Mouse (Mus musculus): ENCODE measurements around the gene Atp8a2.

The Atp8a2 gene

DNA sequence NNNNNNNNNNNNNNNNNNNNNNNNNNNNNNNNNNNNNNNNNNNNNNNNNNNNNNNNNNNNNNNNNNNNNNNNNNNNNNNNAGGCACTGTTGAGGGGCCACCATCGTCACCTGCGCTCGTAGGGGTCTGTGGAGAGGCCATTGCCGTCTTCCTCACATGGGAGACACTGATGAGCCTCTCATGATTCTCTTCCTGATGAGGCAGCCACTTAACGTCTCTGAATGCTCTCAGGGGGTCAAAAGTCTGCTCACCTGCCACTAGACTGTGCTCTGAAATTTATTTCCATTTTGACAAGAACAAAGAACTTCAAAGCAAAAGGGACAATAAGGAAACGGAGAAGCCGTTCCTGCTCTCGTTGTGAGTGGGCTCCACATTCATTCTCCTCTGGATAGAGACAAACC, 277.1 kb downstream of the Atp8a2 start:
- no peak for DNase-seq (ENCODE audit: low read depth)

DNA sequence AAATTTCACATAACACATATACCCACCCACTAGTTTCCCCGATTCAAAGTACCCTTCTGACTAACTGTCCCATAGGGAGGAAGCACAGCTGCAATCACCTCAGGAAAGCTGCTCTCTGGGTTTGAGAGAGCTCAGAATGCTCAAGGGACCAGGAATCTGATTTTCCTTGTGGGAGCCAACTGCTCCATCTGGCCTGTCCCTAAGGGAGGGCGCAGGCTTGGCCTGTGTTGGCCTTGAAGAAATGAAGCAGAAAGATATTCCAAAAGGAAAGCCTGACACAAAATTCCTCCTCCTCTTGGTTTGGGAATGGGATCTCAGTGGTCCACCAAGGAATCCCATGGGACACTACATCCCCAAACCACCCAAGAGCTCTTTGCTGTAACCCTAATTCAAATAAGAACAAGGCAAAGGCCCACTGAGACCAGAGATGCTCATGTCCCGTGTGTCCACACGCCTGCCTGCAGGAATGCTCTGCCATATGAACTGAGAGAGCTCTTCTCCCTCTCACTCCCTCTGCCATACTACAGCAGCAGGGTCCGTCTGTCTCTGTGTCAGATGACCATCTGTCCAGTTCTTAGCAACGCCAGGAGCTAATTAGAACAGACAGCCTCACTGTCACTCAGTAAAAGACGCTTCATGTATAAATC, 293.4 kb downstream of the Atp8a2 start:
- no peak for DNase-seq (ENCODE audit: low read depth)

DNA sequence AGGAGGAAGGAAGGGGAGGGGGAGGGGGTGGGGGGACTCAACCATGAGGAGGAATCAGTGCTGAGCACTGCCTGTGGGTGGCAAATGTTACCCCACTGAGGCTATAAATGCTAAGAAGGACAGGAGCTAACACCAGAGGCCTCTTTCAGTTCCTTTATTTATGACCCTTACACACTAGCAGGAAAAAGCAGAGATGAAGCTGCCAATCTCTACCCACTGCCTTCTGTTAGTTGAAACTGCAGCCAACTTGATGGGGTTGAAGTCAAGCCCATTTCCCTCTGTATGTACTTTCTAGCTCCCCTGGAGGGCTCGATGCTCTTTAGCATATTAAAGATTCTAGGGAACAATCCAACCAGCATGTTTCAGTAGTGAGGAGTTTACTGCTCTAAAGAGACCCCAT, 303.0 kb downstream of the Atp8a2 start:
- DNase-seq (ENCODE audit: low read depth): no peak

DNA sequence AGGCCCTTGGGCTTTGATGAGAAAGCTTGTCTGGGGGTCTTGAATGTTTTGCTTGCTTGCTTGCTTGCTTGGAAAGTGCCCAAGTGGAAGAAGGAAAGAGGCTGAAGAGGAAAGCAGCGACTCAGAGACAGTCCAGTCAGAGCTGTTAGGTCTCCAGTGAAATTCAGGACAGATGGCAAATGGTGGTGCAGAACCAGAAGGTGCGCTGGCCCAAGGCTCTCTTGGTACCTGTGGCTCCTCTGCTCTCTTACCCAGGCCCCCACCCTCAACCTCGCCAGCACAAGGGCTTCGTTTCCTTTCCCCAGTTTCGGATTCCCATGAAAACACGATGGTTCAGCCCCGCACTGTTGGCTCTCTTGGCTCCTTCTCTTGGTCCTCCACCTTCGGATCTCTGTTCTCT, 304.9 kb downstream of the Atp8a2 start:
- no peak for DNase-seq (ENCODE audit: low read depth)

DNA sequence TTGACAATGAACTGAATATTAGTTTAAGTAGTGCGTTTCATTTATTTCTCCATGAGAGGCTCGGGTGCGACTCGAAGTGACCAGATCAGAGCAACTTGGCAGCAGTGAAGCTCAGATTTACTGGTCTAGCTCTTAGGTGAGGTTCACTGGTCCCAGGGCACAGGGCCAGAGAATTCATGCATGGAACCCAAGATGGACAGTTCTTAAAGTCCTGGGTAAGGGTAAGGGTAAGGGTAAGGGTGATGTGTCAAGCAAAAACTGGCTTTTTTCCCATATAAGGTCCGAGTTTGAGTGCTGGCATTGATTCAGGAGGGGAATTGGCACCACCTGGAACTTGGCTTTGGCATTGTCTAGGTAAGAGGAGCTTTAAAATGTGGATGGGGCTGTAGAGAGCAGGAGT, 305.5 kb downstream of the Atp8a2 start:
- DNase-seq (ENCODE audit: low read depth): no peak

DNA sequence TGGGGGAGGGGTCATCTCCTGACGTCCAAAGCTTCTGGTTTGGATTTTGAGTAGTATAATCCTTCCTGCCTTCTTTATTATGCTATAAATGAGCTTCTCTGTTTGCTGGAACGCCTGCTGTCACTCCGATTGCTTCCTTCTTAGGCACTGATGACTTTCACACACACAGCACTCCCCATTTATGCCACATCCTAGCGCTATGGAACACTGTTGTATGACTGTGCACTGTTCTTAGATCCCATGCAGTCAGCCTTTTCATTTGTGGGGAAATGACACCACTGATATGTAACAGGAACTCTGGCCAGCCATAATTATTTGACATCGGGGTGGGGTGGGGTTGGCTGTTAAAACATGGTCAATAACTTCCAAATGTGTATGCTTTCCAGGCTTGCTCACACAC, 306.2 kb downstream of the Atp8a2 start:
- DNase-seq (ENCODE audit: low read depth): no peak

DNA sequence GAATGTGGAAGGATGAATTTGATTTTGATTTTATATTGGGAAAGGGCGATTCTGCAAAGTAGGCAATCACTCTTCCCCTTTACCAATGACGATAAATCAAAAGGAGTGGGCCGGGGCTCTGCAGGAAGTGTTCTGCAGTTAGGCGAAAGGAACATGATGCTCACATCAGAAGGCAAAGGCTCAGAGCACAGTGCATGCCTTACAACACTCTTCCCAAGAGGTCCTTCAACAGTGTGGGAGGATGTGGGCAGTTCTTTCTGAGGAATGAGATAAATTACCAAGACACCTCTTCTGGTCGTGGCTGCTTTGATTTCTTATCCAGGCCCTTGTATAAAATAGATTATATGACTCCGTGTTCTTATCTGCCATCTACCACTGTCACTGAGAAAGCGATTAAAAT, 306.9 kb downstream of the Atp8a2 start:
- DNase-seq (ENCODE audit: low read depth): no peak

DNA sequence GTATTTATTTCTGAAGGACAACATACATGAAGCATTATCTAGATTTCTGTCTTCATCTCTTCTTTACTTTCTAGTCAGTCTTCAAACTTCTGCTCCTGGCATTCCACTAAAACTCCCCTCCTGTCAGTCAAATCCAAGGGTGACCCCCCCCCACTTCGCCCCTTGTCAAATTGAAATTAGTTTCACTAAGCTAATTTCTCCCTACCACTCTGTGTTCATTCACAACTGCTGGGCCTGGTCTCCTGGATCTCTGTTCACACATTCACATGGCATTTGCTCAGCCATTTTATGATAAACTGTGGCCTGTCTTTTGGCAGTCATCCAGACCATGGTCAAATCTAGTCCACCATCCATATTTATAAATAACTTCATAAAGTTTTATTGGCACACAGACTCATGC, 308.5 kb downstream of the Atp8a2 start:
- DNase-seq (ENCODE audit: low read depth): peak; percentile 17

DNA sequence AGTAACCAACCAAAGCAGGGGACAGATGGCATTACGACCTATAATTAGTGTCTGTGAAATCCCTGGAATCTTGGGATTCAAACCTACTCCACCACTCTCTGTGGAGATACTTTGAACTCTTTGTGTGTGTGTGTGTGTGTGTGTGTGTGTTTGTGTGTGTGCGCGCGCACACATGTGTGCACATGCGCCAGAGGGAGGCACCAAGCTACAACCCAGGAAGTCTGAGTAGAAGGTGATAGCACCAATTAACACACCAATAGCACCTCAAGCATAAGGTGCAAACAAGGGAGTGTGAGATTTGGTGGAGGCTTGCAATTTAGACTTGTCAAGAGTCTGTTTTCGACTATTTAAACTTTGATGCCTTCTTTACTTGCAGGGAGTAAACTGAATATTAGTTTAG, 308.9 kb downstream of the Atp8a2 start:
- DNase-seq (ENCODE audit: low read depth): no peak

DNA sequence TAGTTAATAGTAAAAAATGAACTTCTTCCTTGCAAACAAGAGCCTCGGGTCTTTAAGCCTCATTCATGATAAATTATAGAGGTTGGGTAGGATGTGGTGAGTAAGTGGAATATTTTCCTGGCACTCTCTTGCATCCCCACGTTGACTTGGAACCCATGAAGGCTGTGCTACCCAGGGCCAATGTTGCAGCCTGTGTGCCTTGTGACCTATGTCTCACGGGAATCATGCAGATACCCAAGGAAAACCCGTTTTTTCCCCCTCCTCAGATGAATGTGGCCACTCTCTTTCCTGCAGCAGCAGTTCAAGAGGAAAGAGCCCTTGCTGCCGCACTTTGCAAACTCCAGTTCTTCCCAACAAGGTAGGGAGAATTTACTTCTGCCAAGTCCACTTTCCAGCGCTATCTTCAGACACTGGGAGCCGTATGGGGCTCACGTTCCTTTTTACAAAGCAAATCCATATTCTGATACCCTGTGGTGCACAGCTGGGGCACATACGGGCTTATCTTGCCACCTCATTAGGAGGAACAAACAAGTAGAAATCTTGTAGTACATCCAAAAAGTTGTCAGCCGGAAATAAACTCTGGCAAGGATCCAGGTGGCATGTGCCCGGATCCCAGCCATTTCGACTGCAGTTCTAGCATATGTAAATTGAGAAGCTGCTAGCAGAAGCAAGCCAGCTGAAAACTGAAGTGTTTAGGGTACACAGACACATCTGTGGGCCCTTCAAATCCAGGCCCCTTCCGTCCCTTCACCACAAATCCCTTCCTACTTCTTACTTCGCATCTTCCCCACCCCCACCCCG, 309.7 kb downstream of the Atp8a2 start:
- DNase-seq (ENCODE audit: low read depth): peak; percentile 32

DNA sequence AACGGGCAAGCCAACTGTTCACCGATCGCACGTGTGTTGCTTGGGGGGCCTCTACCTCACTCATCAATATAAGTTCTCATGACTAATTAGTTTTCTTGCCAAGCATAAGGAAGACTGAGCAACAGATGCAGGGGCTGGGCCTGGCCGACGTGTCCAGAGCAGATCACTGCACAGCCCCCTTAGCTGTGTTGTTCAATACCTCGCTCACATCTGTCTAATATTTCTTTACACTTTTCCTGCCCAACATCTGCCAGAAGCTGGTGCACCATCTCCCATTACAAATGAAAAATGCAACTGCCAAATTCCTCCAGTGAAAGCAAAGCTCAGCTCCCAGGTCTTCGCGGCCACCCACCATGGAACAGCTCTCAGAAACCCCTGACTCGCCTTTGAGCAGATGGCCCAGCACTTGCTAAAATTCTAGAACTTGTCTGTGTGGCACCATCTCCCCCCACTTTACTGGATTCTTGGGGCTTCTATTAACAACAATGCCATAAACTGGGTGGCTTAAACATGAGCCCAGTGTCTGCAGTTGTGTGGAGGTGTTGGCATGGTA, 313.4 kb downstream of the Atp8a2 start:
- no peak for DNase-seq (ENCODE audit: low read depth)

DNA sequence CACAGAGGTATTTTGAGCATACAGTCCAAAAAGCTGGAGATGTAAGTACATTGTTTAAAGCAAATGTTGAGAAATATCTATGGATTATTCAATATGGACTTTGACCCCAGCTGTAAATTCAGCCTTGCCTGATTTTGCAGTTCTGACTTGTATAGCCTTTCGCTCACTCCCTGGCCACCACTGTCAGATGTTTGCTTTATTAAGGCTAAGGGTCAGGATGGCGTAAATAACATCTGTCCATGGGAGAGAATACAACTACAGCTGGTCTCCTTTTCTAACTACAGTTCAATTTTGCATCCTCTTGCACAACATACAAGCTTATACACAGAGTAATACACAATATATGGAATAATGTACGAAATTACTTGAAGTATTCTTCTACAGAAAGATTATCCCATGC, 316.1 kb downstream of the Atp8a2 start:
- DNase-seq (ENCODE audit: low read depth): no peak

DNA sequence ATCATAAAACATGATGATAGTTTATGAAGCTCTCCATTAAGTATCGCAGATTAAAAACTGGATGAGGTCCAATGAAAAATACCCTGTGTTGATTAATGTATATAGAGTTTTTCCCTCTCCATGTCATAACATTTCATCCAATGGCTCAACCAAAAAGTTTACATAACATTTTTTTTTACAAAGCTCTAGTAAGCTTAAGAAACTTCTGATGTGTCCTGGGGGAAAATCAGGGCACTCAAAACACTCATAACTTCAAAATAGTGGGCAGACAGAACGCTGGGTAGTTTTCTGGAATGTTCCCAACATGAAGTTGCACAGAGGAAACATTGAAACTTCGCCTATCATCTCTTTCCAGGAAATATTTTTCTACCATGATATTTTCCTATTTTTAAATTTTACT, 318.7 kb downstream of the Atp8a2 start:
- no peak for DNase-seq (ENCODE audit: low read depth)

DNA sequence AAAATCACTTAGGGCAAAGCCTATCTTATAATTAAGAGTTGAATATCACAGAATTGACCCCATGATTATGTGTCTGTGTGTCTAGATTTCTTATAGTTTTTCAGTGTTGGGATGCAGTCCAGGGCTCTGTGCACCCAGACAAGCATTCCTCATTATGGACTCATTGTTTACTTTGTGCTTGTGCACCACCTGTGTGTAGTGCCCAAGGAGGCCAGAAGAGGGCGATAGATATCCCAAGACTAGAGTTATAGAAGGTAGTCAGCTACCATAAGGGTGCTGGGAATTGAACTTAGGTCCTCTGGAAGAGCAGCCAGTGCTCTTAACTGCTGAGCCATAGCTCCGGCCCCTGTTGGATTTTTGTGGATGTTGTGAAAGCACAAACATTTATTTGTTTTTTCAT, 320.5 kb downstream of the Atp8a2 start:
- no peak for DNase-seq (ENCODE audit: low read depth)

DNA sequence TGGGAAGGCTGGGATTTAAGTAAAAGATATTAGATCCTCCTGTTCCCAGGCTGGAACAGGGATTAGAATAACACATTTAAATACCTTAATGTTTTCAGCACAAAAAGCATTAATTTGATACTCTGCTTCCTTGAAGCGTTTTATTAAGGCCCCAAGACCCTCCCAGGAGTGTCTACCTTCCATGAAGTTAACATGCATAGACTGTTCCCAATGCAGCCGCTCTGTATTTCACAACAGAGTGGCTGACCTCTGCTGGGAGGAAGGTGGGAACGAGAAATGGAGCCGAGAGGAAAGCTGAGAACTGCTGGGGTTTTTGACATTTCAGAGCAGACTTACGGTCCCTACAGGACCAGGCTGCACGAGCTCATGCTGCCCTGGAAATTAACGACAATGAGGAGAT, 328.6 kb downstream of the Atp8a2 start:
- DNase-seq (ENCODE audit: low read depth): no peak

DNA sequence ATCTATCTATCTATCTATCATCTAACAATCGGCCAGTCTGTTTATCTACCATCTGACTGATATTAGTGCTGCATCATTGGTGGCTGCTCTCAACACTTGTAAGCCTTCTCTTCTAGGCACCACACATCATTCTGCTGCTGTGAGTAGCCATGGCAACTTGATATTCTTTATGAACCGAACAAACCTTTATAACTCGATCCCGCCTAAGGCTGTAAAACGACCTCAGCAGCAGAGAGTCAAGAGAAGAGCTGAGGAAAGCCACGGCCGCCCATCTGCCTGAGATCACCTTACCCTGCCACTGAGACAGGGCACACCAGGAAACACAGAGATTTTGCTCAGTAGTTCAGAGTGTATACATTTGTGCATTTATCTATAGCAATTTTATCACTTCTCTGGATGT, 329.2 kb downstream of the Atp8a2 start:
- DNase-seq (ENCODE audit: low read depth): no peak

DNA sequence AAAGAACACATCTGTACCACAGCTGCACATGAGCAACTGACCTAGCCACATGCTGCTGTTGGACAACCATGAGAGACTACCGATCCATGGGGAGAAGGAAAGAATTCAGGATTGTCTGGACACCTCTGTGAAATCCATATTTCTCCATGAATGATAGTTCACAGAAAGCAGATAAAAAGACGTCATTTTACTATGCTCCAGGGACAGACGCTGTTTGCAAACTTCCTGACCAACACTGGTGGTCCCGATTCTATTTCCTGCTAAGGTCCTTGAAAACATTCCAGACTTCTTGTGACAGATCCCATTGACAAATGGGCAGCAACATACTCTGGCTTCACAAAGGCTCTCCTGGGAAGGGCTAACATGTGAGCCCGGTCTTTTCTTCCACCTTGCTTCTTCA, 331.0 kb downstream of the Atp8a2 start:
- no peak for DNase-seq (ENCODE audit: low read depth)

DNA sequence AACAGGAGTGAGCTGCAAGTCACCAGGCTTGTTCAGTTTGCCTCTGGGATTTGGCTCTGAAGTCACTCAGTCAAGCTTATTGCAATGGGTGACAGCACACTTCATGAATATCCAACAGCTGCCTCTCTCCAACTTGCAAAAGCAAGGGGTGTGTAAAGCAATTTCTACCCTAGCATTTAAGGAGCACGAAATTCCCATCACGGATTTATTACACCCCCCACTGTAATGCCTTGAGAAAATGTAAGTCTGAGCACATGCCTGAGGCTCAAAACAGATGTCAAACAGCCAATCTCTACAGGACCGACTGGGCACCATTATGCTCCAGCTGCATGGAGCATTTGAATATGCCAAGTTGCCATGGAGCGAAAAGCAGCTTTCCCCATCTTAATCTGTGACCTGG, 334.6 kb downstream of the Atp8a2 start:
- no peak for DNase-seq (ENCODE audit: low read depth)

DNA sequence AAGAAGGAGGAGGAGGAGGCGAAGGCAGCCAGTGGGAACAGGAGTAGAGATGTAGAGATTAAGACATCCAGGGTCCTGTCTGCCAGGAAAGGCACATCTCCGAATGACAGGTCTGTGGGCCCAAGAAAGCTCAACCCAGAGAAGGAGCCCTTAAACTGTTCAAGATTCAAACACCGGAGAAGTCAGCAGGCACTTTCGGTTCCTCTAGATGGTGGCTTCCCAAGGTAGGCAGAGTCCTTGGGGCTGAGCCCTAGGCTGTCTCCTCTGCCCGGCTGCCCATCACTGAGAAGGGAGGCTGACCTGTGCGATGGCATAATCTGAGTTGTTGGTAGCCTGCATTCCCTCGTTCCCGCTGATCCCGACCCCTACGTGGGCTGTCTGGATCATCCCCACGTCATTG, 337.1 kb downstream of the Atp8a2 start:
- DNase-seq (ENCODE audit: low read depth): no peak

DNA sequence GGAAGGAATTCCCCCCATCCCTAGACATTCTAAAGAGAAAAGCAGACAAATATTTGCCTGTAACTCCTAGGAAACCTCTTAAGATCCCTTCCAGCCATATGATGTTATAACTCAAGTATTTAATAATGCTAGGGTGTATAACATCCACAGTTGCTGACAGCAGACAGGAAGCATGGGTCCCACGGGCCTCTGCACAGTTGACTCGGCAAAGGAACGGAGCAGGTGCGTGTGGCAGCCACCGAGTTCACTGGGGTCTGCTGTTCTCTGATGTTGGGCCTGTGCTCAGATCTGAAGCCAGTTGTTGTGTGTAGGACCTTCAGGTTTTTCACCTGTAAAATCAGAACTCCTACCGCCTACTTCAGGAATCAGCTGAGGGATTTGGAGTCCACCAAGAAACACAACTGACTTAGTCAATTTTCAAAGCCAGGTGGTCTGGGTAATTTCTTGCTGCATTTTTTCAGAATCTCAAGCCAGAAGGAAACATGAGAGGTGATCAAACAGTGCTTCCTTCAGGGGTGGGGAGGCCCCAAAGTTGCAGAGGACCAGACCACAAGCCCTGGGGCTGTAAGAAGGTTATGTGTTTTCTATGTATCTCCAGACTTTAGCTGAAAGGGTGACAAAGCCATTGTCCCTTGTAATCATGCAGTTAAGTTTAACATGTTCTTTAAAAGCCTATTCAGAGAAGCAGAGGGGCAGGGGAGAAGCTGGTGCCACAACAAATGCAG, 338.3 kb downstream of the Atp8a2 start:
- no peak for DNase-seq (ENCODE audit: low read depth)

DNA sequence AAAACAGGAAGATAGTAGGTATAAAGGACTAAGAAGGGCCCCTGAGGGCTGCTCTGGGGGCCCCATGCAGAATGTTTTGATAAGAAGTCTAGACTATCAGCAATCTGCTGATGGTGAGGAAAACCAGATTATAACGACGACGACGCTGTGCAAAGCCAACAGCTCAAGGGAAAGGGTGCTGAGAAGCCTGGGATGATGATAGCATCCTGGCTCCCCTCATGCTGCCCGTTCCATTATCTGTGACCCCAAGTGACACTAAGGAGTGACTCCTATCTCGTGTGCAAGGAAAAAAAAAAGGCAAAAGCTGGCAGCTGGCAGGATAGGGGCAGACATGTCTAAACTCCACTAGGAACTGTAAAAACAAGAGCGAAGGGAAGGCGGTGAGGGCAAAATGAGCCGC, 343.8 kb downstream of the Atp8a2 start:
- no peak for DNase-seq (ENCODE audit: low read depth)

DNA sequence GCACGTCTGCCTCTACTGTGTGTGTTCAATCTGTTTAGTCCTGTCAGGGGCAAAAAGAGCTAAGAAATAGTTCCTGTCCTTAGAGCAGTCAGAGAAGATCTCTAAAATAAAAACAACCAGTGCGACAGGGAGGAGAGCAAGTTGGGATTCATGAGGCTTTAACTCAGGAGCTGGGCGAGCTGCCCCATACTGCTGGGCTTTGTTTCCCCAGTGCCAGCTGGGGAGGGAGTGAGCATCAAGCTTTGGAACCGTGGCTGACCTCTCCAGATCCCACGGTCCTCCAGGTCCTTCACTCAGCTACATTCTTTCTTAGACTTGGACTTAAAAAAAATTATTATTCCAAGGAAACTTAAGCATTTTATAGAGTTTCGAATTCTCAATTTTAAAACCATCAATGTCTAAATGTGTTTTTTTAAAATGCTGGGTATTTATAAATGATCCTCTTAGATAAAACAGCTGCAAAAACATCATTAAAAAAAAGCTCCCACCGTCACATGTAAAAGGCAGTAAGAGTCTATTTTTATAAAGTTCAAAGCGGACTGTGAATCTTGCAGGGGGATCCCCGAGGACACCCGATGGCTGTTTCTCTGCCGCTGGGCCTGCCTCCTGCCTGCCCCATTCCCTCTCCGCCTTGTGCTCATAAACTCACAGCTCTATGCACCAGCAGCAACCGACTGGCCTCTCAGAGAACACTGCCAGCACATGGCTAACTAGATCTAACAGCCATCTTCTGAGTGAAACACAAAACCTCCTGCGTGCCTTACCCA, 350.2 kb downstream of the Atp8a2 start:
- DNase-seq (ENCODE audit: low read depth): no peak

Measured in 416B (cell line).